Mouse (Mus musculus): ENCODE measurements around the gene Ntn1. TPM values are rescaled to one million over a fixed set of nuclear protein-coding genes. Genes with fewer than 3 reads are reported as not detected.

Ntn1 gene
- polyA plus RNA-seq, 1 experiment, result 6.1 TPM

DNA sequence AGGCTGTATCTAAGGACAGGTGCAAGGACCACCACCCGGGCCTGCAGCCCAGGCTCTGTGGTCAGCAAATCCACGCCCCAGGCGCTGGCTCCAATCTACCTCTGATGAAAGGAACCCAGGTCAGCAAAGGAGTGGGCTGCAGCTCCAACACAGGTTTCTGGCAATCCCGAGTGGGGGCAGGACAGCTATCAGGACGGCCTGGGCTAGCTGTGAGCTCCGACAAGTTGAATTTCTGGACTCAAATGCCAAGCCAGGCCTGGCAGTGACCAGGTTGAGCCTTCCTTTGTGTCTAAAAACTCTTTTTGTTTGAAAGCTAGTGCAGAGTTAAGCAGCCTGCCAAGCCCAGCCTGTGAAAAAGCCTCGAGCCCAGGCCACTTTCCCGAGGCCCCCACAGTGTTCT lies 43.7 kb downstream of the Ntn1 start:
- Histone ChIP-seq H3K4me3 (ENCODE audit: insufficient read depth, low read length) (no peak overlapping the region), H3K27ac (ENCODE audit: insufficient read depth, low read length) (no peak overlapping the region), H3K4me1 (ENCODE audit: control insufficient read depth, insufficient read depth, low read length) (no peaks in the 10 kb centered on the region)
- TF ChIP-seq CTCF (IDR thresholded peaks at IDR 0.05; ENCODE audit: borderline replicate concordance, insufficient read depth, low read length), result no peak
- no peak for TF ChIP-seq POLR2A (IDR thresholded peaks at IDR 0.05; ENCODE audit: low read depth, low read length)

DNA sequence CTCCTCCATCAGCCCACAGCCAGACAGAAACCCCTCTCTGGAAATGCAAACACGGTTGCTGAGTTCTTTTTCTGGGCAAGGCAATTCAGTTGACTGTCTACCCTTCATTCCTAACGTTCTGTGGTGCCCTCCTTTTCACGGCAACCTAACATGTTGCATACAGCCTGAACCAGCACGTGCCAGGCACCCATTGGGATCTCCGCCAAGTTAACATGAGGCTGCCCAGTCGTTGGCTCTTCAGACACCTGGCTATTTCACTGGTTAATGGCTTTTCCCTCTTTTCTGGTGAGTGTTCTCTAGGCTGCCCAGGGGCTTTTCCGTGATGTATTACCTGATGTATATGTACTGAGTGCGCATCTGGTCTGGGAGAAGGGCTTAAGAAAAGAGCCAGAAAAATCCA lies 45.1 kb downstream of the Ntn1 start:
- TF ChIP-seq CTCF (IDR thresholded peaks at IDR 0.05; ENCODE audit: borderline replicate concordance, insufficient read depth, low read length) (no peak), POLR2A (IDR thresholded peaks at IDR 0.05; ENCODE audit: low read depth, low read length) (no peak)
- no peak overlapping the region for H3K27ac ChIP-seq (ENCODE audit: insufficient read depth, low read length)
- H3K4me1 ChIP-seq (ENCODE audit: control insufficient read depth, insufficient read depth, low read length), result no peaks in the 10 kb centered on the region
- no peak overlapping the region for H3K4me3 ChIP-seq (ENCODE audit: insufficient read depth, low read length)

DNA sequence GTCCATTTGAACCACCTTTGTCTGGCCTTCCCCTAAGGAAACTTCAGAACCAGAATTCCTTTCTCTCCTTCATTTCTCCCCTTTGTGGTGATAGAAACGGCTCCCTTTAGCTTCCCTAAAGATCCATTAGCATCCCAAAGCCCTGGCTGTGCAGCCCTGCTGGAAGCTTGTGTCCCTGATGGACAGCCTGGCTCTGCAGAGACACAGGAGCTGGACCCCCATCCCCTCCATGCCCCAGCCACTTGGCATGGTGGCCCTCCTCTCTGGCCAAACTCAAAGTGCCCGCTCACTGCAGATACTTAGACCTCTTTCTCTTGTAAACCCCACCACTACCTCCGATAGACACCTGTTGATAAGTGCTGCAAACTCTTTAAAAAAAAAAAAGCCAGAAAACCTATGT lies 45.8 kb downstream of the Ntn1 start:
- Histone ChIP-seq H3K4me3 (ENCODE audit: insufficient read depth, low read length) (no peak overlapping the region), H3K4me1 (ENCODE audit: control insufficient read depth, insufficient read depth, low read length) (no peaks in the 10 kb centered on the region), H3K27ac (ENCODE audit: insufficient read depth, low read length) (no peak overlapping the region)
- TF ChIP-seq CTCF (IDR thresholded peaks at IDR 0.05; ENCODE audit: borderline replicate concordance, insufficient read depth, low read length) (no peak), POLR2A (IDR thresholded peaks at IDR 0.05; ENCODE audit: low read depth, low read length) (no peak)

DNA sequence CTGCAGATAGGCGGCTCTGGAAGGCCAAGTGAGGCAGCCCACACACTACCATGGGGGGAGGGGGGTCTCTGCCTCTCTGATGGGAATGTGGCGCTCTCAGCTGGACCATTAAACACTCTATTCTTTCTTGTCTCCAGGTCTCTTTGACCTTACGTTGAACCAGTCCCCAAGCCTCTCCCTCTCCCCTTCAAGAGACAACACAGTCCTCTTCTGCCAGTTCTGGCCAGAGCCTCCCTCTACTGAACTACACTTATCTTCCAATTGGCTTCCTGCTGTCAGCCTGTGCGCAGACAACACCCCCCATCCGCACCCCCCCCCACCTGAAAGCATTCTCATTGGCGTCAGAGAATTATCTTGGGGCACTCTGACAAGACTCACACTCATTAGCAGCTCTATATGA lies 48.4 kb downstream of the Ntn1 start:
- TF ChIP-seq POLR2A (IDR thresholded peaks at IDR 0.05; ENCODE audit: low read depth, low read length) (no peak), CTCF (IDR thresholded peaks at IDR 0.05; ENCODE audit: borderline replicate concordance, insufficient read depth, low read length) (no peak)
- H3K27ac ChIP-seq (ENCODE audit: insufficient read depth, low read length), result no peak overlapping the region
- H3K4me1 ChIP-seq (ENCODE audit: control insufficient read depth, insufficient read depth, low read length), result no peaks in the 10 kb centered on the region
- no peak overlapping the region for H3K4me3 ChIP-seq (ENCODE audit: insufficient read depth, low read length)

DNA sequence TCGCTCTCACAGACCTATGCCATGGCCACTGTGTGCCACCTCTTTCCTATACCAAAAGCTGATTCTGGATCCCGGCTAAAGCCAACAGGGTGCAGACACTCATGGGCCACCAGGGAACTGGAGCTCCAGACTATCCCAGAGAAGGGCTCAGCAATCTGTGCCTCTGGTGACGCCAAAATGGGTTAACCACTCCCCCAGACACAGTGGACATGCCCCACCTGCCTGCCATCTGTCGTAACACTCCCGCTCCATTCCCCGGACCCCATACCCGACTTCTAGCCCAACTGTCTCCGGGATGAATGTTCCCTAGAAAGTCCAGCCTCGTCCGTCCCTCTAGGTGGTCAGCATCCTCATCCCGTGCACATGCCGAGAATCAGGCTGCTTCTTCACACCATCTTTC lies 51.8 kb downstream of the Ntn1 start:
- Histone ChIP-seq H3K4me1 (ENCODE audit: control insufficient read depth, insufficient read depth, low read length) (no peaks in the 10 kb centered on the region), H3K4me3 (ENCODE audit: insufficient read depth, low read length) (no peak overlapping the region), H3K27ac (ENCODE audit: insufficient read depth, low read length) (no peak overlapping the region)
- no peak for TF ChIP-seq CTCF (IDR thresholded peaks at IDR 0.05; ENCODE audit: borderline replicate concordance, insufficient read depth, low read length)
- TF ChIP-seq POLR2A (IDR thresholded peaks at IDR 0.05; ENCODE audit: low read depth, low read length), result no peak

DNA sequence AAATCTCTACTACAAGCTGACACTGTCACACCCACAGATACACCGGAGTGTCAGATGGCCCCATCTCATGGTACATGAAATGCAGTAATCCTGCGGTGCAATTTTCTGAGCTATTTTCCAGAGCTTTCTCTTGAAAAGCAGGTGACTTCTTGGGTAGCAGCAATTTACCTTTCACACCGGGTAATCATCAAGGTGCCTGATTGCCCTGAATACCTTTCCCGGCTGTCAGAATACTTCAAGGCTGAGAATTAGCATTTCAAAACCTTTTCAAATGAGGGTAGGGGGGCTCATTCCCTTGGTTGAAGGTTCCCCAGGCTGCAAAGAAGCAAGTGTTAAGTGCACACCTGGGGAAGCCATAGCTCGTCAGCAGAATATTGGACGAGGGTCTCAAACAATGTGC lies 52.5 kb downstream of the Ntn1 start:
- no peaks in the 10 kb centered on the region for H3K4me1 ChIP-seq (ENCODE audit: control insufficient read depth, insufficient read depth, low read length)
- TF ChIP-seq POLR2A (IDR thresholded peaks at IDR 0.05; ENCODE audit: low read depth, low read length) (no peak), CTCF (IDR thresholded peaks at IDR 0.05; ENCODE audit: borderline replicate concordance, insufficient read depth, low read length) (no peak)
- H3K27ac ChIP-seq (ENCODE audit: insufficient read depth, low read length), result no peak overlapping the region
- no peak overlapping the region for H3K4me3 ChIP-seq (ENCODE audit: insufficient read depth, low read length)

DNA sequence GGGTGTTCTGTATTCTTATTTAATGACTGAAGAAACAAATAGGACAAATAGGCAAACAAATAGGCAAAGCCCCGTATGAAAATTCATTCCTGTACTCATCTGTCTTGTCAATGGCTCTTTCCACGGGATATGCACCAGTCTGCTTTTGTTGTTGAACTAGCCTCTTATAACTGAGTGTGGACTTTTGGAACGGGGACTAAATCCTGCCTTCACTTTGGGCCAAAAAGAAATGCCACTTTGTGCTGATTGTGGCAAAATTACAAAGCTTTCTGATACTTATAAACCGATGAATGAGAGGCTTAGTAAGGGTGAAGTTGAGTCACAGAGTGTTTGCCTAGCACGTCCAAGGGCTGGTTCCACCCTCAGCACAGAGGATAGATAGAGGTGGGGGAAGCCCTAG lies 53.1 kb downstream of the Ntn1 start:
- TF ChIP-seq CTCF (IDR thresholded peaks at IDR 0.05; ENCODE audit: borderline replicate concordance, insufficient read depth, low read length) (no peak), POLR2A (IDR thresholded peaks at IDR 0.05; ENCODE audit: low read depth, low read length) (no peak)
- no peak overlapping the region for H3K27ac ChIP-seq (ENCODE audit: insufficient read depth, low read length)
- no peak overlapping the region for H3K4me3 ChIP-seq (ENCODE audit: insufficient read depth, low read length)
- H3K4me1 ChIP-seq (ENCODE audit: control insufficient read depth, insufficient read depth, low read length), result no peaks in the 10 kb centered on the region

DNA sequence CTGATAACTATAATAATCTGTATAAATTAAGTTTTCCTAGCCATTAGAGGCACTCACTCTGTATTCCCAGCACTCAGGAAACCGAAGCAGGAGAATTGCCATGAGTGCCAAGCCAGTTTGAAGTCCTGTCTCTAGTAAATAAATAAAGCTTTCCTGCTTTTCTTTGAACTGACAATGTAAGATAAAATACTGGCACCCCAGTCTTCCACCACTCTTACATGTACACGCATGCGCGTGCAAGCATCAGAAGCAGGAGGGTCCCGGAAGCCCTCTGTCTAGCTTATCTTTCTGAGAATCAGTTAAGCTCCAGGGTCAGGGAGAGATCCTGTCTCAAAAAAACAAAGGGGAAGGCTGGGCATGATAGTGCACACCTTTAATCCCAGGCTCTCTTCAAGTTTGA lies 54.5 kb downstream of the Ntn1 start:
- TF ChIP-seq POLR2A (IDR thresholded peaks at IDR 0.05; ENCODE audit: low read depth, low read length), result no peak
- TF ChIP-seq CTCF (IDR thresholded peaks at IDR 0.05; ENCODE audit: borderline replicate concordance, insufficient read depth, low read length), result no peak
- no peak overlapping the region for H3K27ac ChIP-seq (ENCODE audit: insufficient read depth, low read length)
- H3K4me3 ChIP-seq (ENCODE audit: insufficient read depth, low read length), result no peak overlapping the region
- H3K4me1 ChIP-seq (ENCODE audit: control insufficient read depth, insufficient read depth, low read length), result no peaks in the 10 kb centered on the region

DNA sequence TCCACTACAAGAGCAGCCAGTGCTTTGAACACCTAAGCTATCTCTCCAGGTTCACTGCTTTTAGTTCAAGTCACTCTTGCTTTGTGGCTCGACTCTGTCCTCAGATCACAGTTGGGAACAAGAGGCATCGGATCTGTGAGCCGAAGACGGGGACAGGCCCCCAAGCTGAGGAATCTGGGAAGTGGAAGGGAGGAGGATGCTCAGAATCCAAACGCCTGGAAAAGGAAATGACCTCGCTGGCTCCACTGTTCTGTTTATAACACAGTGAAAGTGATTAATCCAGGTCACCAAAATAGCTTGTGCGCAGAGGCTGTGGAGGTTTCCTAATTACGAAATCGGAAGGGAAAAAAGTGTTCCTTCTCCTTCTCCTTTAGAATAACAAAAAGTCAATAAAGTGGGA lies 56.4 kb downstream of the Ntn1 start:
- Histone ChIP-seq H3K27ac (ENCODE audit: insufficient read depth, low read length) (no peak overlapping the region), H3K4me1 (ENCODE audit: control insufficient read depth, insufficient read depth, low read length) (no peaks in the 10 kb centered on the region), H3K4me3 (ENCODE audit: insufficient read depth, low read length) (no peak overlapping the region)
- no peak for TF ChIP-seq POLR2A (IDR thresholded peaks at IDR 0.05; ENCODE audit: low read depth, low read length)
- TF ChIP-seq CTCF (IDR thresholded peaks at IDR 0.05; ENCODE audit: borderline replicate concordance, insufficient read depth, low read length), result no peak

DNA sequence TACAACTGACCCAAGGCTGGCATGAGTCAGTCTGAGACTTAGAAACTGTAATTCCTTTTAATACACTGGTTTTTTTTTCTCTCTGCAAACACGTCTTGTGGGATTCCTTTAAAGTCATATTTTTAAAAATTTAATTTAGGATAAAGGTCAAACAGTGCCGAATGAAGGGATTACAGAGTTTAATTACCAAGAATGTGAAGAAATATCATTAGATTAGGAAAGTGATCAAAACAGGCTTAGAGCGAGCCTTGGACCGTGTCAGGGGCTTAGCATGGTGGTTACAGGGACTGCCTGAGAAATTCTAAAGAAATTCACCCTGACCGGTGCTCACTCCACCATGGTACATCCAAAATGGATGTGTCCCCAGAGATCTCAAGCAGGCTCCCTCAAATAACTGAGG lies 57.9 kb downstream of the Ntn1 start:
- TF ChIP-seq POLR2A (IDR thresholded peaks at IDR 0.05; ENCODE audit: low read depth, low read length) (no peak), CTCF (IDR thresholded peaks at IDR 0.05; ENCODE audit: borderline replicate concordance, insufficient read depth, low read length) (no peak)

DNA sequence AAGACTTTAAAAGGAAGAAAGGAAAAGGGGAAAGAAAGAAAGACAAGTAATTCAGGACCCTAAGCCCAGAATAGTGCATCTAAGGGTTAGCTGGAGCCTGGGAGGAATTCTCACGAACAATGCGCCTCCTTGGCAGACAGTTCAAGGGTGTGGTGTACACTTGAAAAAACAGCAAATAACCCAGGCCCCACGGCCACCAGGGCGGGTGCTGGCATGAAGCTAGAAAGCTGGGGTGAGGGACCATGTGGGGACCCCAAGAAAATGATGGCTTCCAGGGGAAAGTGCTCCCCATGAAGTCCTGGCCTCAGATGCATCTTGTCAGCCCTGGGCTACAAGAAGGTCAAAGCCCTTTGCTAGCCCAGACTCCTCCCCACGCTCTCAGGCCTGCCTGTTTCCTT lies 58.6 kb downstream of the Ntn1 start:
- no peak overlapping the region for H3K4me3 ChIP-seq (ENCODE audit: insufficient read depth, low read length)
- no peak overlapping the region for H3K27ac ChIP-seq (ENCODE audit: insufficient read depth, low read length)
- H3K4me1 ChIP-seq (ENCODE audit: control insufficient read depth, insufficient read depth, low read length), result no peaks in the 10 kb centered on the region
- no peak for TF ChIP-seq CTCF (IDR thresholded peaks at IDR 0.05; ENCODE audit: borderline replicate concordance, insufficient read depth, low read length)
- TF ChIP-seq POLR2A (IDR thresholded peaks at IDR 0.05; ENCODE audit: low read depth, low read length), result no peak

More for the DNA sequence above, 57.9 kb downstream of the Ntn1 start:
- Histone ChIP-seq H3K4me1 (ENCODE audit: control insufficient read depth, insufficient read depth, low read length) (no peaks in the 10 kb centered on the region), H3K4me3 (ENCODE audit: insufficient read depth, low read length) (no peak overlapping the region), H3K27ac (ENCODE audit: insufficient read depth, low read length) (no peak overlapping the region)

Data from embryonic fibroblast, embryonic 13.5 days (primary cell).